ENCODE assay signal across 22 mouse cellular contexts in the genomic region with DNA sequence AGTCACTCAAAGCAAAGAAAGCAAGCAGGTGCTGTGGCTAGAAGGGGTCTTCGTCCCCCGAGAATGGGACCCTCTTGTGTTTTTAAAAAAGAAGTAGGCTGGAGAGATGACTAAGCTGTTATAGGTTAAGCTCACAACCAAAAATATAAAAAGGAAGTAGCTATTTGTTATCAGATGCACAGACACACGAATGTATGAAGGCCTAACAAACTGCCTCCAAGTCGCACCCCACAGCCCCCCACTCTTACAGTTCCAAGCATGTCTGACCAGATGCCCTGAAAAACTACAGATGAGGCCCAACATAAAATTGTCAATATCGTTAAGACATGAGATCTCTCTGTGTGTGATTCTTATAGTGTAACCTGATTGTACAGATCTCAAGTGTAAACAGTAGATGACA. TPM values are rescaled to one million over a fixed set of nuclear protein-coding genes. Genes with fewer than 3 reads are reported as not detected.
"Had no signal": no experiment of that assay in that cellular context is flagged by ENCODE, and none has a peak within 500 bp of the region (broad histone marks: within the 10 kb centered on the region; RNA-seq: fewer than 3 reads in every experiment).

No protein-coding gene starts in this region.

- H3K27me3 ChIP-seq: neural tube, embryonic 13.5 days; neural tube, embryonic 15.5 days; stomach, embryonic 15.5 days had no signal

- H3K9me3 ChIP-seq: neural tube, embryonic 13.5 days; neural tube, embryonic 15.5 days; stomach, embryonic 15.5 days had no signal

- H3K4me1 ChIP-seq: neural tube, embryonic 13.5 days; neural tube, embryonic 15.5 days; stomach, embryonic 15.5 days had no signal

- DNase-seq: retina, postnatal 1 day; right cerebral cortex, adult 18-20 months; right cerebral cortex, postnatal 14 days; right cerebral cortex, postnatal 25 days; right cerebral cortex, postnatal 4 days; spleen, adult 18-20 months; thymus, adult 18-20 months; thymus, adult 2 months; thymus, postnatal 14 days; thymus, postnatal 25 days; thymus, postnatal 36 days had no signal

- H3K9ac ChIP-seq: neural tube, embryonic 13.5 days; neural tube, embryonic 15.5 days; stomach, embryonic 15.5 days had no signal

- H3K4me3 ChIP-seq: neural tube, embryonic 13.5 days; neural tube, embryonic 15.5 days; stomach, embryonic 15.5 days had no signal

- H3K36me3 ChIP-seq: neural tube, embryonic 13.5 days; neural tube, embryonic 15.5 days; stomach, embryonic 15.5 days had no signal

- H3K27ac ChIP-seq: neural tube, embryonic 13.5 days; neural tube, embryonic 15.5 days; stomach, embryonic 15.5 days; stomach, postnatal 0 days had no signal

RNA-seq across cellular contexts. Expression of a gene that starts 23.6 kb away (rescaled TPM):
- total RNA-seq: neutrophil, adult 5-6 weeks had no signal
- polyA plus RNA-seq: neural tube, embryonic 14.5 days; neural tube, embryonic 15.5 days; spleen, adult 2 months; stomach, embryonic 14.5 days; thymus, postnatal 0 days; urinary bladder, adult 2 months had no signal

RNA-seq across cellular contexts. Expression of a gene that starts 52.5 kb away (rescaled TPM):
- total RNA-seq: neutrophil, adult 5-6 weeks had no signal
- polyA plus RNA-seq: small intestine, adult 2 months; spleen, adult 2 months; urinary bladder, adult 2 months had no signal
